Mouse (Mus musculus) liver, embryonic 11.5 days (tissue): Measurements from ENCODE around the gene Smim24. TPM values are rescaled to one million over a fixed set of nuclear protein-coding genes. Genes with fewer than 3 reads are reported as not detected.

Experiments
- ATAC-seq: fragments of 200-750 bp; cut with Nextera tagmentation; replicated peaks from 2 replicates; pipeline ENCODE4 v1.8.0; 2017; ENCODE audit warnings: moderate number of reproducible peaks, mild to moderate bottlenecking, moderate TSS enrichment, moderate library complexity; ENCODE audit not compliant: low FRiP score
- DNase-seq: peaks from one replicate; pipeline ENCODE4 v3.0.0-alpha.2; 2017; ENCODE audit warnings: low spot score
- H3K27ac ChIP-seq: fragments of 300-500 bp; sonication (generic); 2 replicates; pipeline ENCODE4 v1.5.1; 2014; ENCODE audit warnings: mild to moderate bottlenecking, low read depth, low read length, control low read depth
- H3K27me3 ChIP-seq: fragments of 300-500 bp; sonication (generic); replicated peaks from 2 replicates; pipeline ENCODE4 v1.6.1; 2014; ENCODE audit warnings: low read length, mixed read lengths; ENCODE audit not compliant: control insufficient read depth, insufficient read depth
- H3K36me3 ChIP-seq: fragments of 300-500 bp; sonication (generic); 2 replicates; pipeline ENCODE4 v1.6.1; 2014; ENCODE audit warnings: mild to moderate bottlenecking, low read length, moderate library complexity, mixed read lengths; ENCODE audit not compliant: control insufficient read depth, insufficient read depth
- H3K4me1 ChIP-seq: fragments of 300-500 bp; sonication (generic); replicated peaks from 2 replicates; pipeline ENCODE4 v1.6.1; 2014; ENCODE audit warnings: low read length, mixed read lengths; ENCODE audit not compliant: control insufficient read depth, insufficient read depth
- H3K4me2 ChIP-seq: fragments of 300-500 bp; sonication (generic); 2 replicates; pipeline ENCODE4 v1.6.1; 2014; ENCODE audit warnings: mild to moderate bottlenecking, control low read depth, moderate library complexity
- H3K4me3 ChIP-seq: fragments of 300-500 bp; sonication (generic); 2 replicates; pipeline ENCODE4 v1.5.1; 2014; ENCODE audit warnings: low read depth, low read length, control low read depth
- H3K9ac ChIP-seq: fragments of 300-500 bp; sonication (generic); 2 replicates; pipeline ENCODE4 v1.6.1; 2014; ENCODE audit warnings: low read depth, low read length, control low read depth
- H3K9me3 ChIP-seq: fragments of 300-500 bp; sonication (generic); 2 replicates; pipeline ENCODE4 v1.6.1; 2016; ENCODE audit warnings: low read length, inconsistent platforms, mixed read lengths; ENCODE audit not compliant: control insufficient read depth
- WGBS: fragments of 180-500 bp; shearing (Covaris S2); extraction: QIAGEN DNeasy Blood & Tissue Kit; methylation state at CpG from one replicate; pipeline ENCODE4 v1.1.7; 2014; 5-methylcytosine and 5-hydroxymethylcytosine counted together
- polyA plus RNA-seq: library from polyadenylated mRNA; unstranded; fragments of >200 nt; fragmentation: Nextera tagmentation; extraction: Ambion mirVana; gene quantifications from 2 replicates; pipeline ENCODE4 v1.2.1, GENCODE M21; 2014

Gene Smim24
- polyA plus RNA-seq, 1 experiment from 2014 or later: 4.5 TPM

DNA sequence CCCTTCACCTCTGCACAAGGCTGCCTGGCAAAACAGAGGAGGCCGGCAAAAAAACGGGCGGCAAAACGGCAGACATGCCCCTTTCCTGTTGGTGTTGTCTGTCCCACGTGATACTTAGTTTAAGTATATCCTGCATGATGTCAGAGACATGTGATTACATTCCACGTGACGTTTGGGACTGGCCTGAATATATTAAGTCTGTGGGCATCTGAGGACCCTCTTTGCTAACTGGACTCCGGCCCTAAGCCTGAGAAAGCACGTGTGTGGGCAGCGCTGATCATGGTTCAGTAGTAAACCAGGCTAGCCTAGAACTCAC is 8.3 kb downstream of the Smim24 start:
- DNase-seq (no peak), ATAC-seq (no peak)
- H3K27ac ChIP-seq: peak overlapping the region; percentile 60; the same call in 1 of the 2 replicates

GRCm38 (mm10) chr10:81401521-81402226 is 8.8 kb downstream of the Smim24 start:
- DNase-seq: peak; percentile 76
- Histone ChIP-seq H3K36me3 (peaks cover 9% of the 10 kb centered on the region; the same call in 1 of the 2 replicates), H3K4me3 (peak overlapping the region; percentile 17; the same call in 1 of the 2 replicates), H3K4me2 (peak overlapping the region; percentile 48), H3K9ac (peak overlapping the region; percentile 6; the same call in 1 of the 2 replicates), H3K4me1 (peaks cover 39% of the 10 kb centered on the region), H3K27ac (peak overlapping the region; percentile 60), H3K9me3 (no peaks in the 10 kb centered on the region), H3K27me3 (peaks cover 10% of the 10 kb centered on the region)
- 6% methylated on average over 18 of the region's 18 CpGs for WGBS
- ATAC-seq: peak; percentile 79

More for the DNA sequence above, 8.3 kb downstream of the Smim24 start:
- Histone ChIP-seq H3K27me3 (peaks cover 5% of the 10 kb centered on the region), H3K4me1 (peaks cover 34% of the 10 kb centered on the region), H3K9ac (peak overlapping the region; percentile 6; the same call in 1 of the 2 replicates), H3K36me3 (peaks cover 9% of the 10 kb centered on the region; the same call in 1 of the 2 replicates), H3K4me3 (no peak overlapping the region; the same call in 1 of the 2 replicates), H3K9me3 (no peaks in the 10 kb centered on the region), H3K4me2 (peak overlapping the region; percentile 48; the same call in 1 of the 2 replicates)
- 33% methylated on average over 10 of the region's 10 CpGs for WGBS

DNA sequence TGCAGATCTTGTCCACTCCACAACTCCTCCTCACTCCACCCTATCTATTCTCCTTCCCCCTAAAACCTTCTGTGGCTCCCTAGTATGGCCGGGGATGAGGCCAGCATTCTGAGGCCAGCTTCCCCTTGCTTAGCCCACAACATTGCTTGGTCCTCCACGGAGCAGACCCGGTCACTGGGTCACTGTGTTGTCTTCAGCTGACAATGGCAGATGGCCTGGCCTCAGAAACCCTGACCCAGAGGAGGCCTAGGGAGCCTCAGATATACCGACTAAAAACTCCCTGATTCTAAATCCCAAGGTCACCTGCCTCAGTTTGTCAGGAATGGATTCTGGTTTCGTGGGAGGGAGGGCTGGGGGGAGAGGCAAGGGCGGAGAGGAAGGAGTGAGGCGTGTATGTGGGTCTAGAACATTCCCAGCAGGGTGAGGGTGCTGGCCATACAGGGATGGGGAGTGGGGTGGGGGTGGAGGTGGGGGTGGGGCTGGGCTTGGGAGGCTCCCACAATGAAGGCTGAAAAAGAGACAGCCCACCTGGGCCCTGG is 9.4 kb downstream of the Smim24 start:
- Histone ChIP-seq H3K27ac (peak overlapping the region; percentile 60), H3K4me3 (no peak overlapping the region), H3K4me2 (peak overlapping the region; percentile 48), H3K36me3 (peaks cover 9% of the 10 kb centered on the region; the same call in 1 of the 2 replicates), H3K27me3 (peaks cover 16% of the 10 kb centered on the region), H3K9me3 (no peaks in the 10 kb centered on the region), H3K4me1 (peaks cover 45% of the 10 kb centered on the region), H3K9ac (no peak overlapping the region)
- 22% methylated on average over 7 of the region's 7 CpGs for WGBS
- DNase-seq (no peak), ATAC-seq (no peak)

DNA sequence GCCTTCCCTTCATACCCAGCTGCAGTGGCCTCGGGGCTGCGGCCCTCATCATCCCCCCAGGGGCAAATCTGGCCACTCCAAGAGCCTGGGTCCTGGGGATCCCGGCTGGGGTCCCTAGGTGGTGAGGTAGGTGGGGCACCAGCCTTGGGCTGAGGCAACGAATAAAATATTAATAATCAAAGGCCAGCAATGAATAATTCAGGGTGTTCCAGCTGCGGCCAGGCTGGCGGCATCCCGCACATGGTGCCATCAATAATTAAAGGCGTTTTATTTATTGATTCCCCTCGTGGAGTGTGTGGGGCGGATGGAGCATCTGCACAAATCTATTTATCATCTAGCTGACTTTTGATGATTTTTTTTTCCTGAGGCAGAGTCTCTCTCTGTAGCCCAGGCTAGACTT is 10.7 kb downstream of the Smim24 start:
- Histone ChIP-seq H3K27ac (peak overlapping the region; percentile 60; the same call in 1 of the 2 replicates), H3K36me3 (peaks cover 9% of the 10 kb centered on the region), H3K9ac (no peak overlapping the region), H3K27me3 (peaks cover 27% of the 10 kb centered on the region), H3K9me3 (no peaks in the 10 kb centered on the region), H3K4me1 (peaks cover 57% of the 10 kb centered on the region), H3K4me2 (0 out of 2 replicates have a peak overlapping the region, but pooled peaks have one; percentile 9), H3K4me3 (no peak overlapping the region)
- DNase-seq: no peak
- no peak for ATAC-seq
- WGBS: 72% methylated on average over 10 of the region's 10 CpGs

DNA sequence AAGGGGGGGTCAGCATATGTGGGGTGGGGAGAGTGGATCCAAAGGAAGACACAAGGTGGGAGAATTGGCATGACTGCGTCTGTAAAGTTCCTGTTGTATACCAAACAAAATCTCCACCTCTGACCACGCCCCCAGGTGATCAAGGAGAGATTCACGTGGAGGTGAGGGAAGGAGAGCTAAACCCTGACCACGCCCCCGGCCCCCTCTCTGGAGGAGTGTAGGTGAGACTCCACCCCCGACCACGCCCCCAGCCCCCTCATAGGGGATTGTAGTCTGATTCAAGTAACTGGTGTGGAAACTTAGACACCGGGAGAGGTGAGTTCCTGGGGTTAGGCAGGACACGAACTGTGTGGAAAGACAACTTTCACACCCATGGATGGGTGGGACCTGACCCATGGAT is 11.2 kb downstream of the Smim24 start:
- ATAC-seq: no peak
- DNase-seq: no peak
- 29% methylated on average over 9 of the region's 9 CpGs for WGBS

DNA sequence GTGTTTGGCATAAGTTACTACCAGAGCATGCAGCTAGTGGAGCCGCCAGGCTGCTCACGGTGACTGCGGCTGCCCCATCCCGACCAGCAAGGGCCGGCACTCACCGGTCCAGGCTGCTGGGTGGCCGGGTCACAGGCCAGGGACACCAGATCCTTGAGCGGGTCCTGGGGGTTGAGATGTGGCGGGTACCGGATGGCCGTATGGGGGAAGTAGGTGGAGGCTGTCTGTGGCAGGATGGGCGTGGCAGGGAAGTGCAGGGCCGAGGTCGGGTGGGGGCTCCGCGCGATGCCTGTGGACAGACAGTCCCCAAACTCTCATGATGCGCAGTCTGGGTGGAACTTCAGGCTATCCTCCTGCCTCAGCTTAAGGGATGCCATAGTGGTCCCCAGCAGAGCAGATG is 11.9 kb downstream of the Smim24 start:
- ATAC-seq (no peak), DNase-seq (no peak)
- no peak overlapping the region for H3K4me3 ChIP-seq
- peaks cover 69% of the 10 kb centered on the region for H3K4me1 ChIP-seq
- H3K27me3 ChIP-seq: peaks cover 27% of the 10 kb centered on the region
- H3K27ac ChIP-seq: no peak overlapping the region
- peaks cover 5% of the 10 kb centered on the region for H3K36me3 ChIP-seq
- 33% methylated on average over 18 of the region's 18 CpGs for WGBS
- H3K9me3 ChIP-seq: no peaks in the 10 kb centered on the region
- peak overlapping the region; percentile 20; the same call in 1 of the 2 replicates for H3K4me2 ChIP-seq
- H3K9ac ChIP-seq: peak overlapping the region; percentile 37; the same call in 1 of the 2 replicates

More for the DNA sequence above, 11.2 kb downstream of the Smim24 start:
- Histone ChIP-seq H3K9ac (no peak overlapping the region), H3K9me3 (no peaks in the 10 kb centered on the region), H3K4me1 (peaks cover 63% of the 10 kb centered on the region), H3K36me3 (peaks cover 9% of the 10 kb centered on the region), H3K4me2 (no peak overlapping the region), H3K27me3 (peaks cover 27% of the 10 kb centered on the region), H3K4me3 (no peak overlapping the region), H3K27ac (no peak overlapping the region)

GRCm38 (mm10) chr10:81405588-81406201 is 12.8 kb downstream of the Smim24 start:
- Histone ChIP-seq H3K27me3 (peaks cover 24% of the 10 kb centered on the region), H3K4me2 (no peak overlapping the region), H3K36me3 (peaks cover 2% of the 10 kb centered on the region; the same call in 1 of the 2 replicates), H3K4me1 (peaks cover 79% of the 10 kb centered on the region), H3K9me3 (no peaks in the 10 kb centered on the region), H3K27ac (no peak overlapping the region), H3K9ac (no peak overlapping the region), H3K4me3 (no peak overlapping the region)
- WGBS: 42% methylated on average over 13 of the region's 13 CpGs
- ATAC-seq: no peak
- no peak for DNase-seq

DNA sequence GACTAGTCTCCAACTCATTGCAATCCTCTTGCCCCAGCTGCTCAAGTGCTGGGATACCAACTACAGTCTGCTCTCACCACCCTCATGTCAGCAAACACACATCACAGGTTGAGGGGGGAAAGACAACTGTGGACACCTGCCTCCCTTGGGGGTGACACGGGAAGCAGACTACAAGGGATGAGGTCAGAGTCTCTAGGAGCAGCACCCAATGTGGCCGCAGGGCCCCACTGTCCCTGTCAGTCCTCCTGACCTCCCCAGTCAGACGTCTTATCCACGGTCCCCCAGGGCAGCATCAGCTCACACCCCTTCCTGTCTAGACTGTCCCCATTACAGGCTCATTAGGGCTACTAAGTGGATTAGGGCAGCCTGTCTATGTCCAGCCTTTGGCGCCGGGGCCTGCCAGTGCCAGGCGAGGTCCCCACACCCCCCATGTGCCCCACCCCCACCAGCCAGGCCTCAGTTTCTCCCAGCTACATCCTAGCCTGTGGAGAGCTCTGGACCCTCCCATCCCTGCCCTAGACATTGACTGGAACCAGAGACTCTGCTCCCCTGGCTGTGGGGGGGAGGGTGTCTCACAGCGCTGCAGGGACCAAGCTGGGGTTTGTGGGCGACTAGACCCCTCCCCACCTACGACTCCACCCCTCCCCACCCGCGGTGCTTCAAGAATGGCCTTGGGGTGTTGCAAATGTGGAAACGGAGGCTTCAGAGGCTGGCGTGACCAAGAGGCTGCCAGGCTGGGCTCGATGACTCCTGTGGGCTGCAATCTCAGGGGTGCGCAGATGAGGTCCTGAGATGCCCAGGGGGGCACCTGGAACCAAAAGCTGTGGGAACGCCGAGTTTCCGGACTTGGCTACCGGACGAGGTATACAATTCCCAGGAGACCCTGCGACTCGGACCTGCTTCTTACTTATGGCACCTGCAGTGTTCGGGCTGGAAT is 13.9 kb downstream of the Smim24 start:
- DNase-seq (no peak), ATAC-seq (no peak)
- Histone ChIP-seq H3K4me1 (peaks cover 80% of the 10 kb centered on the region), H3K36me3 (no peaks in the 10 kb centered on the region; the same call in 1 of the 2 replicates), H3K27ac (peak overlapping the region; percentile 75), H3K9ac (no peak overlapping the region; the same call in 1 of the 2 replicates), H3K4me2 (peak overlapping the region; percentile 48), H3K4me3 (peak overlapping the region; percentile 34), H3K9me3 (no peaks in the 10 kb centered on the region), H3K27me3 (peaks cover 24% of the 10 kb centered on the region)
- 24% methylated on average over 24 of the region's 24 CpGs for WGBS
